Mouse (Mus musculus) lung, postnatal 0 days (tissue): ENCODE measurements around the gene Camkmt.

Experiments used
- CTCF ChIP-seq: IDR thresholded peaks from 2 replicates; pipeline ENCODE4 v1.5.1; 2016; ENCODE audit warnings: antibody characterized with exemption, mild to moderate bottlenecking
- EP300 ChIP-seq: IDR thresholded peaks from 2 replicates; pipeline ENCODE4 v1.6.1; 2016; ENCODE audit warnings: antibody characterized with exemption, mild to moderate bottlenecking, control low read depth

GRCm38 (mm10) chr17:85428831-85429230 lies 338.5 kb downstream of the Camkmt start:
- TF ChIP-seq CTCF (no peak), EP300 (no peak)
